Mouse (Mus musculus): ENCODE measurements around the gene Pla2g16. TPM values are rescaled to one million over a fixed set of nuclear protein-coding genes. Genes with fewer than 3 reads are reported as not detected.

The Pla2g16 gene
- polyA plus RNA-seq, 1 experiment from 2014 or later, result 5.5 TPM

Other genes starting within 250 kb of the Pla2g16 start
- gene Mark2, start 215.6 kb upstream of the Pla2g16 start, polyA plus RNA-seq (2014; fragmentation: Nextera tagmentation; extraction: Ambion mirVana), result 32.6 and 38.6 TPM in 2 replicates
- gene Spindoc, start 174.5 kb upstream of the Pla2g16 start, polyA plus RNA-seq (2014; fragmentation: Nextera tagmentation; extraction: Ambion mirVana), result 33.6 and 36.2 TPM in 2 replicates
- gene 2700081O15Rik, start 139.8 kb upstream of the Pla2g16 start, polyA plus RNA-seq (2014; fragmentation: Nextera tagmentation; extraction: Ambion mirVana), result 22.1 and 24.7 TPM in 2 replicates
- gene Rtn3, start 74.2 kb upstream of the Pla2g16 start, polyA plus RNA-seq (2014; fragmentation: Nextera tagmentation; extraction: Ambion mirVana), result 464 and 468 TPM in 2 replicates
- gene Atl3, start 63.4 kb upstream of the Pla2g16 start, polyA plus RNA-seq (2014; fragmentation: Nextera tagmentation; extraction: Ambion mirVana), result 5.9 and 7.1 TPM in 2 replicates
- gene Lgals12, start 49.7 kb downstream of the Pla2g16 start, polyA plus RNA-seq (2014; fragmentation: Nextera tagmentation; extraction: Ambion mirVana), result 0.14 and 0.20 TPM in 2 replicates
- gene Hrasls5, start 55.1 kb downstream of the Pla2g16 start, polyA plus RNA-seq (2014; fragmentation: Nextera tagmentation; extraction: Ambion mirVana), result not detected in 2 replicates
- gene Slc22a19, start 153.9 kb downstream of the Pla2g16 start, polyA plus RNA-seq (2014; fragmentation: Nextera tagmentation; extraction: Ambion mirVana), result 0.19 TPM in 1 of 2 replicates, not detected in the other
- gene Slc22a26, start 245.2 kb downstream of the Pla2g16 start, polyA plus RNA-seq (2014; fragmentation: Nextera tagmentation; extraction: Ambion mirVana), result not detected in 2 replicates

Data from forebrain, embryonic 14.5 days (tissue).